Mouse (Mus musculus) adipocyte (in vitro differentiated cells): Measurements from ENCODE around the gene Ctso.

Experiments used
- DNase-seq: peaks from one replicate; pipeline ENCODE4 v3.0.0-alpha.2; 2016; ENCODE audit warnings: low spot score

Ctso gene

DNA sequence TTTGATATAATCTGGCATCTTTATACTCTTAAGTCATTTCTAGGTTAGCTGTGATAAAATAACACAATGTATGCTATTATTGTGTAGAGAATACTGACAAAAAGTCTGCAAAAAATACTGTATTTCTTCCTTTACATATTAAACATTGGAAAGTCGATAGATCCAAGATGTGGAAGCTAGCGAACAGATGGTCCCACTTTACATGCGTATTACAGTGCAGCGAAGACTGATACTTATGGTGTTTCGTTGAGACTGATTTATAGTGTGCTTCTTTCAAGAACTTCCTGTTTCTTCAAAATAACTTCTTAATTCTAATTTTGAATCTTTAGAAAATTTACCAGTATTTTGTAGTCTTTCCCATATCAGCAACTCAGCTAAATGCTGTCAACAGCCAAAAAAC, 25.1 kb downstream of the Ctso start:
- DNase-seq = no peak

DNA sequence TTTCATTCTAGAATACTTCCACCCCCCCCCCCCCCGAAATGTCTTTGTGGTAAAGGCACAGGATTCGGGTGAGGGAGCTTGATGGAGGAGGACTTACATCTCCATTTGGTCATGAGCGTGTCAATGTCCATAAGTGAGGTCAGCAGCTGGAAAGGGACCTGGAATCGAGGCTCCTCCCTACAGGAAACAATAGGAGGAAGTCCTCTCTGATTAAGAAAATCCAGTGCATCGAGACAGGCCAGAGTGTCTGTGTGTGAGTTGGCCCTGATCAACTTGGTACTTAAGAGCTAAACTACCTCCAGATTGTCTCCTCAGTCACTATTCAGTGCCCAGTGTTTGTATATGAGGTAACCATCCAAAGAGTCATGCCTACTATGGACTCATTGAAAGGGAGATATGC, 28.9 kb downstream of the Ctso start:
- DNase-seq = no peak

DNA sequence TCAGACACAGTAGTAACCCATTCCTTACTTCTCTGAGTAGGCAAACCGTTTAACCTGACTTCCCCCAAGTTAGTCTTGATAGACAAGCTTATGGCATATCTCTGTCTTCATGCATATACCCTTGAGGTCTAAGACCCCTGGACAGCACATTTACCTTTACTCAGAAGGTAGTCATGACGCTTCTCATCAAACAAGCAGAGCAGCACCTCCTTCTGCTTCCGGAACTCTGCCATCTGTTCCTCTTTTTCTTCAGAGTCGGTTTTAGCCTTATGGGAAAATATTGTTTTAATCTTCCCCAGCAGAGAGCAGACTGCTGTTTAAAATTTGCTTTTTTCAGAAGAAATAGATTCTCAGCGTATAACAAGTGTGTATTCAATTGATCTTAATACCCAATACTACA, 31.4 kb downstream of the Ctso start:
- DNase-seq = no peak

DNA sequence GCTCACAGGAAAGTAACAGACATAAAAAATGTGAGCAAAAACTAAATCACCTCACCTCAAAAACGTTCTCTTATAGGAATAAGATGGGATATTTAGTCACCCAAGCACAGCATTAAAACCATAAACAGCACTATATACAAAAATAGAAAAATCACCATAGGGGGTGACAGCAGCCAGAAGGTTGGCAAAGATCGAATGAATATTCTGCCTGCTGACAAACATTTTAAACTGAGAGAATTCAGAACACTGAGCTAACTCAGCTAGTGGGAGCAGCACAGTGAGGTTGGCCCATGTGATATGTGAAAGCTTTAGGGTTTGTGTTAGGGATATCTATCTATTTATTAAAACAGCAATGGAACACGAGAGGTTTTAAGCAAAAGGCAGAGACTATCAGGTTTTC, 32.2 kb downstream of the Ctso start:
- no peak for DNase-seq

DNA sequence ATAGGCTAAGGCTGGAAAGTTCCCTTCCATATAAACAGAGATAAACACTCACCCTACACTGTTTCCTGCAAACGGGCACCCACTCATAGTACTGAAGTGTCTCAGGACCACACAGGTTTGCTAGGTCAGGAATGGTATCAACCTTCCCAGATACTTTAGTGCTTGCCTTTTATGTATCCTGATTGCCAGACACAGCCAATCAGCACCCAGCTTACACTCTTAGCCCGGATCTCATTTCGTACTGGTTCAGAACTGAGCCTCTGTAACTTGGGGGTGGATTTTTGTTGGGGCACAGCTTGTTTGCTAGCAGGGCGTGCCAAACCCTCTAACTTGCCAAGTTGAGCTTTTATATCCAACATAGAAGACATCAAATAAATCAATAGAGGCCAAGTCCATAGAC, 43.2 kb downstream of the Ctso start:
- DNase-seq = no peak

DNA sequence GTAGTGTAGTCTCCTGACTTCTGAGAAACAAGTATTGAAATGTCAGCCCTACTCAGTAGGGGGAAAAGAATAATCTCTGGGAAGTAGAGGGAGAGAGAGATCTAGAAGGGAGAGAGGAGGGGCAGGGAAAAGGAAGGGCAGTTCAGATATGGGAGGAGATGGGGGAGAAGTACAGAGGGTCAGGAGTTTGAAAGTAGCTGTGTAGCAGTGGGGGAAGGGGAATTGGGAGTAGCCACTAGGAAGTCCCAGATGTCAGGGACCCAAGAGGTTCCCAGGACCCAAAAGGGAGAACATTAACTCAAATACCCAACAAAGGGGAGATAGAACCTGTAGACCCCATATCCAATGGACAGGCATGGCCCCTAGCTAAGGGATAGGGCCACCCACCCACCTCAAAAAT, 43.7 kb downstream of the Ctso start, which contains the start of gene Tdo2:
Tdo2 (minus strand) TSS at position 101 of the 400 bp plus-strand sequence.
- no peak for DNase-seq

DNA sequence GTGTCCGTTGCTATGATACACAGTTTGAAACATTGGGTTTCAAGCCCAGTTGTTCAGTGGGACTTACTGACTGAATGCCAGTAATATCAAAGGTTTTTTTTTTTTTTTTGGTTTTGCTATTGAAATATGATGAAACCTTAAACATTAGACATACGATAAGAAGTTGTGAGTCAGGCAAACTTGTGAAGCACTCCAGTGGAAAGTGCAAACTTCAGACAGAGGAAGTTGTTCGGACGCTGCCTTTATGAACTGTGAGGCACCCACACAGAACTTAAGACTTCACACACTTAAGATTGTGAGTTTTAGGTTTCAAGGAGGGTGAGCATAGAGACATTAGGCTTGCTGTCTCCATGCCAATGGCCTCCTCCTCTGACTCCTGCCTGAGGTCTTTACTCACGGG, 49.2 kb downstream of the Ctso start:
- DNase-seq = no peak

DNA sequence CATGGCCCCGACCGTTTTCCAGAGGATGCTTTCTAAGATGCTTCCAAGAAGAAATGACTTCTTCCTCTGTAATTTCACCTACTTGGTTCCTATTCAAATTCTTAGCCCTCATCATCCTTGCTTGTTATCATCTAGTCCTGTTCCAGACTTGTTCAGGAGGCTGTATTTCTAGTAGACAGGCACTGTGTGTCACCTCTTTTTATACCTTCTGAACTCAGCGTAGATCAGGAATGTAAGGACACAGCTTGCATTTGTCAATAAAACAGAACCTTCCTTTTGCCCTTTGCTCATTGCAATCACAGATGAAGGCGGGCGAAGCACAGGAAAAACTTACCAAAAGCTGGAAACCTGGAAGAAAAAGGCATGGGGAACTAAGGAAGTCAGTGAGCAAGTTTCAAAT, 49.6 kb downstream of the Ctso start, which contains the start of gene Asic5:
Asic5 (plus strand) TSS at position 301 of the 400 bp plus-strand sequence.
- DNase-seq = no peak

DNA sequence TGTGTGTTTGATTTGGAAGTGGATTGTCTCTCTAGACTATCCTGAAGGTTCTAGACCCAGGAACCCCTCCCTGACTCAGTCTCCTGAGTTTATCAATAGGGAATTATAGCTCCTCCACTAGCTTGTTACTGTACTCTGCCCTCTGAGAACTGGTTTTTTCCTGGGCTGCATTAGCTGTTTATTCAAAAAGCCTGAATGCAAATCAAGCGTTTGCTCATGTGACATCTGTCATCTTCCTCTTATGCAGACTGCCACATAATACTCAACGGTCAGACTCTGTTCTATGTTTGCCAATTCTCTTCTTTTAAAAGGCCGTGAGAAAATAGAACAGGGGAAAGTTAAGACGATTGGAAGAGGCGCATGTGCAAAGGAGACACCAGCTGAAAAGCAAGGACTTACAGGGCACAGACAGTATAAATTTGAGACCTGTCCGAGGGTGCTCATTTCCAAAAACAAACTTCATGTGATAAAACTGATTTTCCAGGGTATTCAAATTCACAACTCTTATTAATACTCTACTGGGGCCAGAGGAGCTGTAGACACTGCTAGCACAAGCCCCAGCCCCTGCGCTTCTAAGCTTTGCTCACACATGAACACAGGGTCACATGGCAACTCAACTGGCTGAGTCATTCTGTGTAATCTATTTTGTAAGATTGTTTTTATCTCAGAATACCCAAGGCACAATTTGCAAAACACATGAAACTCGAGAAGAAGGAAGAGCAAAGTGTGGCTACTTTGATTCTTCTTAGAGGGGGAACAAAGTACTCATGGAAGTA, 50.9 kb downstream of the Ctso start:
- no peak for DNase-seq

DNA sequence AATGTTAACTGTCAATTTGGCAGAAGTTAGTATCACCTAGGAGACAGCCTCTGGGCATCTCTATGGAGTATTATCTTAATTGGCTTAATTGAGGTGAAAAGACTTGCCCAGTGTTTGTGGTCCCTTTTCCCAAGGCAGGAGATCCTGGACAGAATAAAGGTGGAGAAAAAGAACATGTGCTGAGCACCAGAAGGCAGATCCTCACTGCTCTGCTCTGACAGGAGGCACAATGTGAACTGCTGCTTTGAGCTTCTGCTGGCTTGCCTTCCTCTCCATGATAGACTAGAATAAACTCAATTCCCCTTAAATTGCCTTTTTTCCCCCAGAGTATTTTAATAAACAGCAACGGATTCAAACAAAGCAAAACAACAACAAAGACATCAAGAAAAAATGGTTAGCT, 52.7 kb downstream of the Ctso start:
- DNase-seq = no peak

DNA sequence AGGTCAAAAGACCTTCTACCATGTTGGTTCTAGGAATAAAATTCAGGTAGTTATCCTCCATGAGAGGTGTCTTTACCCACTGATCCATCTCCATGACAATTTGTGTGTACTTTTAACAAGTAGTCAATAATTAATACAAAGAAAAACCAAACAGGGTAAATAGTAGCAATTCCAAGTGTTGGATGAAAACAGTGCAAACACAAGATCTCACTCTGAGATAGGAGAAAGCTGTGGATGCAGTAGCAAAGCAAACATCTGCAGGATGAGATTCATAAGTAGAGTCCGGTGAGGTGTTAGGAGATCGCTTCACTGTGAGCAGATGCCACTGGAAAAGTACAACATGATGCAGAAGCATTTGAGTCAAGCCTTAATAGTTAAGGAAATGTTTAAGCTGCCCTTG, 53.7 kb downstream of the Ctso start:
- DNase-seq = no peak

DNA sequence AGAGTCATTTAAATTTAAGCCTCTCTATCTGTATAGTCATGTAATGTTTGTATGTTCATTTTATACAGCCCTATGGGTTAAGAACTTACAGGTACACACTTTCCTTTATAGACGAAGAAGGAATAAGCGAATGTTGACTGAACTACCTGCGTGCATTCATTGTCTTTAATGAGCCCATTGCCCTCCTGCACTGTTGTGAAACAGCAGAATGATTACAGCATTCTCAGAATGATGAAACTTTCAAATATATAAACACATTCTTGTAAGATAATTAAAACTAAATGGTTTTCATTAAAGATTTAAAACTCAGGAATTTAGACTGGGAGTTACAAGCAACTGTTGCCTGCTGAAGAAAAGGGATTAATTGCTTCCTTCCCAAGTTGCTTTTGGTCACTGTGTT, 55.2 kb downstream of the Ctso start:
- no peak for DNase-seq

DNA sequence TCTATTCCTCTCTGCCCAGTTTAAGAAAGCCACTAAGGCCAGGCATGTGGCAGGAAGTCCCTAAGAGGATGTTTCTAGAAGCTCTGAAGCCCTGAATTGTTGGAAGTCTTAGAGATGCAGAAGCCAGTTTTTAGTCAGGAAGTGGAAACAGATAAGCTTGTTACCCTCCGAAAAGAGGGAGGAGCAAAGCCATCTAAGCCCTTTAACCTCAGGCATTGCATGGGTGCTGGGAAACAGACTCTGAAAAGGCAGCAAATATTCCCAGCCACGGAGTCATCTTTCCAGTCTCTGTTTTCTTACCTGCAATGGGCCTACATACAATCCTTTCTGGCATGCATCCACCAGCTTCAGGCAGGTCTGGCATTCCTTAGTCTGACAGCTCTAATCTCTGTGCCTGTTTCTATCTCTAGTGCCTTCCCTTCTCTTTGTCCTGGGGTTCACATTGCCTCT, 57.3 kb downstream of the Ctso start:
- DNase-seq = no peak

DNA sequence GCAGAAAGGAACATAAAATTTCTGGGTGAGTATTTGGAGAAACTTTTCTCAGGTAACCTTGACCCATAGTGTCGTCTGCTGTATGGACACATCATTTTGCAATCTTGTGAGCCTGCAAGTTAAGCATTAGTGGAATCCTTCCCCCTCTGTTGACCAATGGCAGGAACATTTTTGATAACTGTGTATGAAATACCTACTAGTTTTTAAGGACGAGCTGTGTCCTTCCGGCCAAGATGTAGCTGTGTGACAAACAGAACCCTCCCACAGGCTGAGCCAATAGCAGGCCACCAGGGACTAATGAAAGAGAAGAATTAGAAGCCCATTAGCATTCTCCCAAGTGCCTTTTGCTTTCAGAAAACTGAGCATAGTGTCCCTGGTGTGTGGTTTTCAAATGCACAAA, 58.1 kb downstream of the Ctso start:
- DNase-seq = no peak

DNA sequence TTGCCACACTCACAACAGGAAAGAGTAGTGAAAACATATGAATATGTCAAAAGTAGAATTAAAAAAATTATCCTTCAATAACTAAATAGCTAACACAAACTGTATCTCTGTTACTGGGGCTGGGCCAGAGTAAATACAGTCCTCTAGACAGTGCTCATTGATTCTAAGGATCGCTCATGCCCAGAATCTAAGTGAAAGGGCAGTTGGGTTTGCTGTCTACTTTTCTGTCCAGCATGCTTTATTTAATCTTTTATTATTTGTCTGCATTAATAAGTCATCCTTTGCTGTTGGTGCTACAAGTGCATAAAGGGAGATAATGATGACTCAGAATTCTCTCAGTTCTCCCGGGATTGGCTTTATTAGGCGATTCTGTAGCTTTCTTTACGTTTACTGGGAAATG, 63.0 kb downstream of the Ctso start:
- DNase-seq = peak; percentile 12

DNA sequence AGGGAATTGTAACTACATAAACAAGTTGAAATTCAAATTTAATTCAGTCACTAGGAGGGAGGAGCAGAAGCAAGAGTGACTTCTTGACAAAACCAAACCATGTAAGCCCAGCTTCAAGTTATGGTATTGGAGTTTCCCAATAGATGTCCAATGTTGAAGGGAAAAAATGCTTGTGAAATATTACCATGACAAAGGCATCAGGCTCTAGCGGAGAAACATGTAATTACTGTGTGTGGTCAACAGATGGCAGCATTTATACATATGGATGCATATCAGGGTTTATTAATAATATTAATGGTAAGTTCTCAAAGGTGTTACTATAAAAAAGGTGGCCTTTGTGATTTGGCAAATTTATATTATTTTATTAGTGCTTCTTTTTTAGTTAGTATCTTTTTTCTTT, 63.6 kb downstream of the Ctso start:
- peak; percentile 72 for DNase-seq
